In the genomic region with DNA sequence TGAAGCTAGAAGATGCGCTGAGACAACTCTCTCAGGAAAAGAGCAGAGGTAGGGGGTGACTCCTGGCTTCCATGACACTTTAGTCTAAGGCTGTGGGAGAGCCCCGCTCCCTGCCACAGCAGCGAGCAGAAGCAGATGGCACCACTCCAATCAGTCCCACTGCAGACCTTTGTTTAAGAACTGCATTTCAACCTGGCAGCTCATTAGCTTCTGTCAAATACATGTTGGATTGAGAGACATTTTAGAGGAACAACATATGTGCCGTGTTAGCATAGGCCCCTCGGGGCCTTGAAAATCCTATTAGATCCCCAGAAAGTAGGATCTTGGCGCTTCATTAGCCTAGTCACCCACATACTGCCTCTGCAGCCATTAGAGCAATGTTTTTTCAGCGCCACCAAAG, we compare ENCODE assay signal across 21 mouse cellular contexts.
A peak's percentile ranks its signal among the peaks of the same experiment; 100 is the strongest.
DNase-seq lines count a peak whose midpoint lies in the region; ATAC-seq and TF ChIP-seq lines count a peak whose summit lies in the region.
"Had no signal": no experiment of that assay in that cellular context is flagged by ENCODE, and none has a peak within 500 bp of the region (broad histone marks: within the 10 kb centered on the region; RNA-seq: fewer than 3 reads in every experiment).

No protein-coding gene starts in this region.

- H3K4me2 ChIP-seq in embryonic facial prominence, embryonic 14.5 days (ENCODE audit: low read depth, low read length): no peak overlapping the region
- no peak overlapping the region for H3K4me2 ChIP-seq in kidney, embryonic 15.5 days
- H3K4me2 ChIP-seq in midbrain, embryonic 14.5 days (ENCODE audit: low read length): no peak overlapping the region
- no peak overlapping the region for H3K4me2 ChIP-seq in midbrain, embryonic 16.5 days (ENCODE audit: low read length)
- no peak overlapping the region for H3K4me2 ChIP-seq in midbrain, postnatal 0 days (ENCODE audit: low read depth, low read length, poor library complexity, severe bottlenecking)
- H3K4me2 ChIP-seq: heart, embryonic 15.5 days; limb, embryonic 15.5 days had no signal

- H3K4me1 ChIP-seq in embryonic facial prominence, embryonic 14.5 days (ENCODE audit: control insufficient read depth, insufficient read depth, low read length): no peaks in the 10 kb centered on the region
- H3K4me1 ChIP-seq in embryonic facial prominence, embryonic 10.5 days: peaks cover 2% of the 10 kb centered on the region; the same call in 1 of the 2 replicates
- H3K4me1 ChIP-seq in kidney, embryonic 15.5 days: peaks cover 6% of the 10 kb centered on the region; the same call in 1 of the 2 replicates
- no peaks in the 10 kb centered on the region for H3K4me1 ChIP-seq in midbrain, embryonic 14.5 days (ENCODE audit: control insufficient read depth, insufficient read depth, low read length)
- no peaks in the 10 kb centered on the region for H3K4me1 ChIP-seq in midbrain, embryonic 16.5 days (ENCODE audit: control insufficient read depth, insufficient read depth, low read length)
- H3K4me1 ChIP-seq in midbrain, postnatal 0 days (ENCODE audit: insufficient read depth, low read length): no peaks in the 10 kb centered on the region
- H3K4me1 ChIP-seq: heart, embryonic 15.5 days had no signal

- DNase-seq in embryonic facial prominence, embryonic 14.5 days (ENCODE audit: low spot score): peak; percentile 27
- no peak for DNase-seq in embryonic facial prominence, embryonic 10.5 days (ENCODE audit: low spot score)
- no peak for DNase-seq in kidney, postnatal 25 days
- peak; percentile 71 for DNase-seq in midbrain, embryonic 14.5 days
- peak; percentile 65 for DNase-seq in midbrain, postnatal 0 days (ENCODE audit: low spot score)
- no peak for DNase-seq in lung, postnatal 25 days (ENCODE audit: low spot score)
- DNase-seq: adrenal gland, adult 8-10 months; cerebellum, adult 11 months; gastrocnemius, postnatal 10 days; heart, adult 2 months; kidney, adult 11 months; kidney, postnatal 36 days; layer of hippocampus, adult 9-11 months; right cerebral cortex, postnatal 14 days; thymus, postnatal 25 days had no signal

- no peaks in the 10 kb centered on the region for H3K27me3 ChIP-seq in embryonic facial prominence, embryonic 14.5 days (replicated peaks; ENCODE audit: control insufficient read depth, insufficient read depth, low read length)
- no peaks in the 10 kb centered on the region for H3K27me3 ChIP-seq in embryonic facial prominence, embryonic 10.5 days (replicated peaks; ENCODE audit: low read depth, poor library complexity, severe bottlenecking)
- no peaks in the 10 kb centered on the region for H3K27me3 ChIP-seq in kidney, embryonic 15.5 days
- H3K27me3 ChIP-seq in midbrain, embryonic 14.5 days (ENCODE audit: control insufficient read depth, insufficient read depth, low read length): no peaks in the 10 kb centered on the region
- H3K27me3 ChIP-seq in midbrain, embryonic 16.5 days (ENCODE audit: control insufficient read depth, insufficient read depth, low read depth, low read length): no peaks in the 10 kb centered on the region
- H3K27me3 ChIP-seq in midbrain, postnatal 0 days (ENCODE audit: insufficient read depth, low read length): no peaks in the 10 kb centered on the region
- H3K27me3 ChIP-seq: heart, embryonic 15.5 days; limb, embryonic 15.5 days had no signal

- no peak overlapping the region for H3K4me3 ChIP-seq in embryonic facial prominence, embryonic 14.5 days (ENCODE audit: low read depth, low read length)
- H3K4me3 ChIP-seq in embryonic facial prominence, embryonic 10.5 days: no peak overlapping the region
- H3K4me3 ChIP-seq in kidney, embryonic 15.5 days (replicated peaks): no peak overlapping the region
- no peak overlapping the region for H3K4me3 ChIP-seq in midbrain, embryonic 14.5 days (replicated peaks; ENCODE audit: low read depth, low read length)
- H3K4me3 ChIP-seq in midbrain, embryonic 16.5 days (ENCODE audit: low read depth, low read length): no peak overlapping the region
- no peak overlapping the region for H3K4me3 ChIP-seq in midbrain, postnatal 0 days (ENCODE audit: low read depth, low read length)
- H3K4me3 ChIP-seq: heart, adult 2 months; heart, embryonic 15.5 days; limb, embryonic 15.5 days had no signal

- no peaks in the 10 kb centered on the region for H3K36me3 ChIP-seq in embryonic facial prominence, embryonic 14.5 days (ENCODE audit: control insufficient read depth, insufficient read depth, low read length)
- no peaks in the 10 kb centered on the region for H3K36me3 ChIP-seq in embryonic facial prominence, embryonic 10.5 days (replicated peaks)
- H3K36me3 ChIP-seq in kidney, embryonic 15.5 days: no peaks in the 10 kb centered on the region
- H3K36me3 ChIP-seq in midbrain, embryonic 14.5 days (ENCODE audit: control insufficient read depth, insufficient read depth, low read length): no peaks in the 10 kb centered on the region
- no peaks in the 10 kb centered on the region for H3K36me3 ChIP-seq in midbrain, embryonic 16.5 days (ENCODE audit: control insufficient read depth, insufficient read depth, low read length)
- H3K36me3 ChIP-seq in midbrain, postnatal 0 days (ENCODE audit: insufficient read depth, low read length): no peaks in the 10 kb centered on the region
- H3K36me3 ChIP-seq: heart, embryonic 15.5 days; limb, embryonic 15.5 days had no signal

- TF ChIP-seq CTCF in midbrain, postnatal 0 days (IDR thresholded peaks at IDR 0.05): no peak

- WGBS in embryonic facial prominence, embryonic 14.5 days: 36% methylated on average over 7 of the region's 7 CpGs
- WGBS in embryonic facial prominence, embryonic 10.5 days: 74% methylated on average over 7 of the region's 7 CpGs
- 55% methylated on average over 7 of the region's 7 CpGs for WGBS in kidney, embryonic 15.5 days
- WGBS in midbrain, embryonic 14.5 days: 47% methylated on average over 7 of the region's 7 CpGs
- 39% methylated on average over 7 of the region's 7 CpGs for WGBS in midbrain, embryonic 16.5 days
- 47% methylated on average over 7 of the region's 7 CpGs for WGBS in midbrain, postnatal 0 days

- ATAC-seq in embryonic facial prominence, embryonic 14.5 days (ENCODE audit: low read depth): no peak
- no peak for ATAC-seq in kidney, embryonic 15.5 days (replicated peaks; ENCODE audit: low FRiP score)
- ATAC-seq in midbrain, embryonic 14.5 days (ENCODE audit: low FRiP score, low TSS enrichment): no peak
- no peak for ATAC-seq in midbrain, embryonic 16.5 days
- ATAC-seq in midbrain, postnatal 0 days (ENCODE audit: low FRiP score): no peak

- no peak overlapping the region for H3K9ac ChIP-seq in embryonic facial prominence, embryonic 14.5 days (ENCODE audit: low read depth, low read length)
- no peak overlapping the region for H3K9ac ChIP-seq in kidney, embryonic 15.5 days
- no peak overlapping the region for H3K9ac ChIP-seq in midbrain, embryonic 14.5 days (replicated peaks; ENCODE audit: low read length)
- H3K9ac ChIP-seq in midbrain, embryonic 16.5 days (ENCODE audit: low read depth, low read length): no peak overlapping the region
- H3K9ac ChIP-seq in midbrain, postnatal 0 days (replicated peaks; ENCODE audit: low read length, poor library complexity, severe bottlenecking): no peak overlapping the region
- H3K9ac ChIP-seq: heart, embryonic 15.5 days; limb, embryonic 15.5 days had no signal

- no peak overlapping the region for H3K27ac ChIP-seq in embryonic facial prominence, embryonic 14.5 days (replicated peaks; ENCODE audit: low read depth, low read length)
- no peak overlapping the region for H3K27ac ChIP-seq in embryonic facial prominence, embryonic 10.5 days (replicated peaks)
- 0 out of 2 replicates have a peak overlapping the region, but pooled peaks have one; percentile 1 for H3K27ac ChIP-seq in kidney, embryonic 15.5 days
- no peak overlapping the region for H3K27ac ChIP-seq in midbrain, embryonic 14.5 days (replicated peaks; ENCODE audit: low read depth, low read length)
- no peak overlapping the region for H3K27ac ChIP-seq in midbrain, embryonic 16.5 days (ENCODE audit: low read length)
- H3K27ac ChIP-seq in midbrain, postnatal 0 days (ENCODE audit: low read depth, low read length): no peak overlapping the region
- H3K27ac ChIP-seq: heart, adult 2 months; heart, embryonic 15.5 days; limb, embryonic 15.5 days; macrophage; stomach, postnatal 0 days had no signal

- H3K9me3 ChIP-seq in embryonic facial prominence, embryonic 14.5 days (ENCODE audit: control insufficient read depth, low read length): no peaks in the 10 kb centered on the region
- 0 out of 2 replicates have a peak, but pooled peaks cover 3% of the 10 kb centered on the region for H3K9me3 ChIP-seq in embryonic facial prominence, embryonic 10.5 days
- no peaks in the 10 kb centered on the region for H3K9me3 ChIP-seq in kidney, embryonic 15.5 days (replicated peaks)
- no peaks in the 10 kb centered on the region for H3K9me3 ChIP-seq in midbrain, embryonic 14.5 days (ENCODE audit: control insufficient read depth, low read length)
- H3K9me3 ChIP-seq in midbrain, embryonic 16.5 days (replicated peaks; ENCODE audit: control insufficient read depth, low read length, poor library complexity, severe bottlenecking): no peaks in the 10 kb centered on the region; the same call in 1 of the 2 replicates
- no peaks in the 10 kb centered on the region for H3K9me3 ChIP-seq in midbrain, postnatal 0 days (ENCODE audit: low read length)
- H3K9me3 ChIP-seq: heart, embryonic 15.5 days; limb, embryonic 15.5 days had no signal

Comparison
In these comparisons a context has a peak if more than half of its experiments do, and no peak if none do; other contexts are left out.
1. DNase-seq: peak in embryonic facial prominence, embryonic 14.5 days (single experiment), midbrain, embryonic 14.5 days (single experiment) and midbrain, postnatal 0 days (single experiment); none in embryonic facial prominence, embryonic 10.5 days (single experiment), kidney, postnatal 25 days (0 of 2) and lung, postnatal 25 days (single experiment).